Mouse (Mus musculus) testis, adult 2 months (tissue): ENCODE measurements around the gene Ctns. TPM values are rescaled to one million over a fixed set of nuclear protein-coding genes. Genes with fewer than 3 reads are reported as not detected.

ENCODE experiments used
- H3K27ac ChIP-seq: fragments of 200-500 bp; 2 replicates; pipeline ENCODE4 v1.5.1; 2012; ENCODE audit warnings: low read depth, low read length; ENCODE audit not compliant: control insufficient read depth, insufficient read depth
- H3K27me3 ChIP-seq: fragments of 200-500 bp; 2 replicates; pipeline ENCODE4 v1.6.1; 2012; ENCODE audit warnings: mild to moderate bottlenecking, low read length, moderate library complexity; ENCODE audit not compliant: control insufficient read depth, insufficient read depth
- H3K36me3 ChIP-seq: fragments of 200-500 bp; 2 replicates; pipeline ENCODE4 v1.6.1; 2012; ENCODE audit warnings: mild to moderate bottlenecking, low read length; ENCODE audit not compliant: control insufficient read depth, insufficient read depth
- H3K4me1 ChIP-seq: fragments of 200-500 bp; 2 replicates; pipeline ENCODE4 v1.6.1; 2012; ENCODE audit warnings: low read length; ENCODE audit not compliant: control insufficient read depth, insufficient read depth
- H3K4me3 ChIP-seq: fragments of 200-500 bp; 2 replicates; pipeline ENCODE4 v1.5.1; 2012; ENCODE audit warnings: low read depth, mild to moderate bottlenecking, low read length, moderate library complexity, mixed read lengths; ENCODE audit not compliant: control insufficient read depth
- CTCF ChIP-seq: fragments of 200-500 bp; IDR thresholded peaks from 2 replicates; pipeline ENCODE4 v1.5.1; 2012; ENCODE audit warnings: low read depth, mild to moderate bottlenecking, inconsistent platforms, low read length, moderate library complexity; ENCODE audit not compliant: control insufficient read depth, insufficient read depth, insufficient replicate concordance
- POLR2A ChIP-seq: fragments of 200-500 bp; IDR thresholded peaks from 2 replicates; pipeline ENCODE4 v1.6.1; 2012; ENCODE audit warnings: low read depth, mild to moderate bottlenecking, inconsistent platforms, low read length, moderate library complexity; ENCODE audit not compliant: control insufficient read depth
- polyA plus RNA-seq: library from polyadenylated mRNA; depleted of rRNA; stranded (reverse); fragments of >200 nt; gene quantifications from 2 replicates; pipeline ENCODE4 v1.2.3, GENCODE M21; 2012

Gene Ctns
- polyA plus RNA-seq, 1 experiment = 17.8 TPM

DNA sequence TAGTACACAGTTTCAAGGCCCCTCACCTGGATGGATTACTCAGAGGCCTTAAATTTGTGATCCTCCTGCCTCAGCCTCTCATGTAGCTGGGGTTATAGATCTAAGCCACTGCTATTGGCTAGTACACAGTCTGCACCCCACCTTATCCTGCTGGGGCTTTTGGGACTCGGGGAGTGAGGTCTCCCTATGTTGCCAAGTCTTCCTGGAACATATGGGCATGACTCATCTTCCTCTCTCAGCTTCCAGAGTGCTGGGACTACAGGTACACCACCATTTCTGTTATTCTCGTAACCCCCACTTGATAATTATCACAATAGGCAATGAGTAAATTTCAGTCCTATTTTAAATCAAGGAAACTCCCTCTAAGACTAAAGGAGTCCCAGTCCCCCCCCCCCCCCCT lies 4.4 kb downstream of the Ctns start:
- no peaks in the 10 kb centered on the region for H3K27me3 ChIP-seq
- peaks cover 5% of the 10 kb centered on the region for H3K4me1 ChIP-seq
- TF ChIP-seq CTCF = no peak
- TF ChIP-seq POLR2A = no peak
- H3K27ac ChIP-seq = no peak overlapping the region
- no peak overlapping the region for H3K4me3 ChIP-seq
- H3K36me3 ChIP-seq = peaks cover 3% of the 10 kb centered on the region

DNA sequence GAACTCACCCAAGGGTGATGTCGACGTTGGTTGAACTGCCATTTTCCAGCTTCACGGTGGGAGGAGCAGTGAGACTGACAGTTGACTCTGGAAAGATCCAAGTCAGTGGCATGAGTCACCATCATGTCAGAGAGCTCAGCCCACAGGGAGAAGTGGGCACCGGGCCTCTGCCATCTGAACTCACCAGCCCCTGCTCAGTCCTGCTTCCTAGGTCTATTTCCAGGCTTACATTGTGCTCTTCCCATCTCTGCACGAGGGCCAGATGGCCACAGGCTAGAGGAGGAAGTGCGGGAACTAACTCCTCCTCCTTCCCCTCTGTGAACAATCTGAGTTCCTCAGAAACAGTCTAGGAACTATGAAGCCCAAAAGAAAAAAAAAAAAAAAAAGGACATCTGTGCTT lies 5.8 kb downstream of the Ctns start:
- Histone ChIP-seq H3K4me3 (no peak overlapping the region), H3K27ac (no peak overlapping the region), H3K27me3 (no peaks in the 10 kb centered on the region), H3K36me3 (peaks cover 3% of the 10 kb centered on the region), H3K4me1 (no peaks in the 10 kb centered on the region)
- no peak for TF ChIP-seq POLR2A
- no peak for TF ChIP-seq CTCF

DNA sequence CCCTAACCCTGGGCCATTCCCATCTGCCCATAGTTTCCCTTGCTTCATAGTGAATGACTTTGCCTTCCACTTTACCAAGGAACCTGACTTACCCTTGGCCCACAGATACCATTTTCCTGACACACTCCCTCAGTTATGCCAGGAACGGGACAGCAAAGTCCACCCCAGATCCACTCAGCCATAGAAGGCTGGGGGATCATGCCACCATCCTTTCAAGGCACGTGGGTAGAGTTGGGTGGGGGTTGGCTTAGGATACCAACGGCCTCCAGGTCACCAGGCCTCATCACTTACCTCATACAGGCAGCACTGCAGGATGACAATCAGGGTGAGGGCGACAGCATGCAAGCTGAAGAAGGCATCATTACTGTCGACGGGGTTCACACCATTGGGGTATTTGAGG lies 11.6 kb downstream of the Ctns start:
- Histone ChIP-seq H3K4me3 (no peak overlapping the region), H3K4me1 (no peaks in the 10 kb centered on the region), H3K27ac (no peak overlapping the region), H3K36me3 (peaks cover 3% of the 10 kb centered on the region), H3K27me3 (no peaks in the 10 kb centered on the region)
- TF ChIP-seq CTCF (no peak), POLR2A (no peak)

DNA sequence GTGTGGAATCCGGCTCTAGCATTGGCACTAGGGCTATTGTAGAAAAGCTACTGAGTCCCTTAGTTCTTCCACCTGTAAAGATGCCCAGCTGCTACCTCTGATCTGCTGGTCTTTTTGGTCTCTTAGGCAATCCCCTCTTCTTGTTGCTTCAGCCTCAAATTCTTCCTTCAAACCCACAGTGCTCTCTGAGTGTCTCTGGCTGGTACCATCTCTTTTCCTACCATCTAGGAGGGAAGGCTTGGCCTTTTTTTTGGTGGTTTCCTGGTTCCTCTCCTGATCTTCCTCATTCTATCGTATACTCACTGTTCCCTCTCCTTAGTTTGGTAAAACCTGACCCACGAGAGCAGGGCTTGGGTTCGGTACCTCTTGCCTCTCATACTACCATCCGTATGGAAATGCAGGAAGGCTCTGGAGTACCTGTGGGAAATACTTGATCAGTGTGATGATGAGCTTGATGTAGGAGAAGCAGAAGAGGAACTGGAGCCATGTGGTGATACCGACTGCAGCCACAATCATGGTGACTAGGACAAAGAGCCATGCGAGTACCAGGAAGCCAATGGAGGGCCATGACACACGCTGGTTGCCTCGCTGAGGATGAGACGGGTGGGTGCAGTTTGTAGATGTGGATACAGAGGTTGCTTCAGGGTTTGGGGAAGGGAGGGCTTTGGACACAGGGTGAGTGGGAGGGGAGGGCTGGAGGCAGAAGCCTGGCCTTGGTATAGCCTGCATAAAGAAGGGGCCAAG lies 12.8 kb downstream of the Ctns start:
- H3K4me3 ChIP-seq = no peak overlapping the region
- peaks cover 1% of the 10 kb centered on the region for H3K36me3 ChIP-seq
- TF ChIP-seq CTCF = no peak
- TF ChIP-seq POLR2A = no peak
- no peaks in the 10 kb centered on the region for H3K4me1 ChIP-seq
- H3K27me3 ChIP-seq = no peaks in the 10 kb centered on the region
- H3K27ac ChIP-seq = no peak overlapping the region

DNA sequence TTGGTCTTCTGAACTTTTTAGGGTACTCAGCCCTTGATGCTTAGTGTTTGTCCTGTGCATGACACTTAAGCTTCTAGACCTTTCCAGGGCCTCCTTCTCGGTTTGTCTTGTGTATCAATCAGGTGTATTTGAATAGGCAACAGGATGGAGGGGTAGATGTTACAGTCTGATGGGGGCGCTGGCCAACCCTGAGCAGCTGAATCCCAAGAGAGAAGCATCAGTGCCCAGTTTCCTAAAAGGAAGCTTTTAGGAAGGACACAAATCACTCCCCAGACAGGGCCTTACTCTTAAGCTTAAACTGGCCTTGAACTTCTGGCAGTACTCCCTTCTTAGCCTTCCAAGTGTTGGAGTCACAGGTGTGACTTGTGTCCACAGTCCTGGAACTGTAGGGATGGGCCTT lies 20.9 kb downstream of the Ctns start:
- peak overlapping the region; percentile 95 for H3K4me3 ChIP-seq
- H3K36me3 ChIP-seq = no peaks in the 10 kb centered on the region
- peaks cover 6% of the 10 kb centered on the region for H3K4me1 ChIP-seq
- H3K27me3 ChIP-seq = no peaks in the 10 kb centered on the region
- TF ChIP-seq POLR2A = no peak
- no peak for TF ChIP-seq CTCF
- no peak overlapping the region for H3K27ac ChIP-seq

DNA sequence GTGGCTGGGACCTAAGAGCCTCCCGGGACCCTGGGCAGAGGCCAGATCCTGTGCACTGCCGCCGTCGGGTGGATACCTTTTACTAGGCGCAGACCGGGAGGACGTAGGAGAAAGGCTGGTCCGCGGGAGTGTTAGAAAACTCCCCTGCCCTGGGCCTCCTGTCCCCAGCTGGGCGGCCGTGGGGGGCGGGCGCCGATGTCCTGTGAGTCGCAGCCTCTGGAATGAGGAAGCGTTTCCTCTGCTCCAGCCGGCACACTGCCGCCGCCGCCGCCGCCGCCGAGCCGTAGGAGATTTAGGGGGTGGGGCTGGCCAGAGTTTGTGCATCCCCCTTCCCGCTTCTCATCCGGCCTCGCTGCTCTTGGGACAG lies 21.4 kb downstream of the Ctns start:
- Histone ChIP-seq H3K27ac (peak overlapping the region; percentile 76), H3K27me3 (no peaks in the 10 kb centered on the region), H3K4me1 (peaks cover 6% of the 10 kb centered on the region), H3K36me3 (no peaks in the 10 kb centered on the region), H3K4me3 (peak overlapping the region; percentile 95)
- TF ChIP-seq POLR2A (no peak), CTCF (no peak)

DNA sequence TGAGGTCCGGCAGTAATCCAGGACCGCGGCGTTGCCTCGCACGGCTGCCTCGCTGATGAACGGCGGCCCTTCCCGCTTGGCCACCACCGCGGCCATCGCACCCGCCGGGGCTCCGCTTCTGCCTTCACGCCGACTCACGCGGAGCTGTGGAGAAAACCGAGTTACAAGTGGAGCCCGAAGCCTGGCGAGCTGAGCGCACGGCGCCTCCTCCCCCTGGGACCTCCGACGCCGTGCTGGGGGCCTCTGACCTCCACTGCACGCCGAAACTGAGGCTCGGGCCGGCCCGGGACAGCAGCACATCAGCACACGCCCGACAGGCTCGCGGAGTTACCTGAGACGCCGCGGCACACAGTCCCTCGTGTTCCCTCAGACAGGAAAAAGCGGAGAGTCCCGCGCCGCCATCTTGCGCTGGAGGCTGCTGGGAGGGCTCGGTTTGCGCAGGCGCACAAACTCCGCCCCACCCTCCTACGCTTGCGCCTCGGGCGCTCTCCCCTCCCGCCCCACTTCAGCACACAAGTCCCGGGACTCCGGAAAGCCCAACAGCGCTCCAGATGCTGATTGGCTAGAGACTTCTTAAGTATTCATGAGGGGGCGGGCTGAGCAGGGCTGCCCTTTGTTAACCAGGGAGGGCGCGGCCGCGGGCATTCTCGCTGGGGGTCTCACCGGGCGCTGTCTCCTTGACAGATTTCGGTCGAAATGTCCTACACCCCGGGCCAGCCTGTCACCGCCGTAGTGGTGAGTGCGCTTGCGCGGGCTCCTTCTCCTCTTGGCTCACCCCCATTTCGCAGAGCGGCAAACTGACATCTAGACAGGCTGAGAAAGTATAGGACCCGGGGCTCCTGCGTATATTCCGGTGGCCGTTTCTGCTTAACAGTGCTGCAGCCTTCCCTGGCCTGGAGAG lies 22.0 kb downstream of the Ctns start, which contains the start of the genes Emc6 and Tax1bp3:
Gene Emc6 (minus strand): TSS at position 430 of the 901 bp plus-strand sequence.
Gene Tax1bp3 (plus strand): TSS at position 476 of the 901 bp plus-strand sequence.
- Histone ChIP-seq H3K4me1 (peaks cover 6% of the 10 kb centered on the region), H3K36me3 (no peaks in the 10 kb centered on the region), H3K27ac (peak within 1 kb of the TSS; percentile 76), H3K27me3 (no peaks in the 10 kb centered on the region), H3K4me3 (peak within 1 kb of the TSS; percentile 95)
- TF ChIP-seq CTCF = no peak
- TF ChIP-seq POLR2A = peak; percentile 85
